Mouse (Mus musculus): ENCODE data around the gene Akr1b7. TPM values are rescaled to one million over a fixed set of nuclear protein-coding genes. Genes with fewer than 3 reads are reported as not detected.

Gene Akr1b7
- polyA plus RNA-seq, 1 experiment, result 3.2 TPM

- Histone ChIP-seq H3K27ac (ENCODE audit: insufficient read depth, low read depth, low read length) (no peak overlapping the region), H3K36me3 (ENCODE audit: control insufficient read depth, insufficient read depth, low read length) (0 out of 2 replicates have a peak, but pooled peaks cover 1% of the 10 kb centered on the region), H3K4me3 (ENCODE audit: insufficient read depth, low read depth, low read length) (no peak overlapping the region), H3K27me3 (replicated peaks; ENCODE audit: control insufficient read depth, insufficient read depth, low read length) (no peaks in the 10 kb centered on the region), H3K4me1 (ENCODE audit: control insufficient read depth, insufficient read depth, low read length) (no peaks in the 10 kb centered on the region)
- no peak for TF ChIP-seq CTCF (conservative IDR thresholded peaks at IDR 0.05; ENCODE audit: insufficient read depth, insufficient read length, low read depth, low read length)
- no peak for TF ChIP-seq POLR2A (IDR thresholded peaks at IDR 0.05; ENCODE audit: low read depth, low read length)
- 58% methylated on average over 8 of the region's 8 CpGs for WGBS
- no peak for DNase-seq
Observed at GRCm38 (mm10) chr6:34383401-34383800, 28.7 kb upstream of the Akr1b7 start.

DNA sequence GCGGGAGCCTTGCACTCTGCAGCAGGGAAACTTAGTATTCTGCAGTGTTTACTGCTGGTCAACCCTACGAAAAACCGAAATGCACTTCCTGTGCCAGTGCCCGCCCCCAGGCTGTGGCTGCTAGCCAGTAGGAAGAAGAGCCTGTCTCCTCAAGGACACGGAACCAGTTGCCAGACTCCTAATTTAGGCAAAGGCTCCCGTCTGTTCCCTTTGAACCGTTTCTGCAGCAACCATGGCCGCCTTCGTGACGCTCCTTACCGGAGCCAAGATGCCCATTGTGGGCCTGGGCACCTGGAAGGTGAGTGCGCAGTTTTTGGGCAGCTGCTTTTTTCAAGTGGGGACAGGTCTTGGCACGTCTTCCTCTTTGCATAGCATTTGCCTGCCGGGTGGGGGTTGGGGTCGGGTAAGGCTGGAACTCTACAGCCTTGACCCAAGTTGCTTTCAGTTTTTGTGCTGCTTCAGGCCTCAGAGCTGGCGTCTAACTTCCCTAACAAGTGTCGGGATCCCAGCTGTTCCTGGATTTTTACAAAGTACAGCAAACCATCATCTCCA, 27.9 kb upstream of the Akr1b7 start, which contains the start of gene Akr1b10:
TSS of gene Akr1b10 (plus strand) at position 109 of the 552 bp plus-strand sequence.
- 1% methylated on average over 17 of the region's 17 CpGs for WGBS
- no peak for TF ChIP-seq POLR2A (IDR thresholded peaks at IDR 0.05; ENCODE audit: low read depth, low read length)
- no peak for TF ChIP-seq CTCF (conservative IDR thresholded peaks at IDR 0.05; ENCODE audit: insufficient read depth, insufficient read length, low read depth, low read length)
- Histone ChIP-seq H3K27ac (ENCODE audit: insufficient read depth, low read depth, low read length) (peak within 1 kb of the TSS; percentile 36), H3K27me3 (replicated peaks; ENCODE audit: control insufficient read depth, insufficient read depth, low read length) (no peaks in the 10 kb centered on the region), H3K4me3 (ENCODE audit: insufficient read depth, low read depth, low read length) (peak within 1 kb of the TSS; percentile 64), H3K36me3 (ENCODE audit: control insufficient read depth, insufficient read depth, low read length) (peaks cover 2% of the 10 kb centered on the region; the same call in 1 of the 2 replicates), H3K4me1 (ENCODE audit: control insufficient read depth, insufficient read depth, low read length) (no peaks in the 10 kb centered on the region)
- DNase-seq, result peak; percentile 93

- peak overlapping the region; percentile 36 for H3K27ac ChIP-seq (ENCODE audit: insufficient read depth, low read depth, low read length)
- peak overlapping the region; percentile 64 for H3K4me3 ChIP-seq (ENCODE audit: insufficient read depth, low read depth, low read length)
Observed at GRCm38 (mm10) chr6:34384701-34385370, 27.3 kb upstream of the Akr1b7 start.

DNA sequence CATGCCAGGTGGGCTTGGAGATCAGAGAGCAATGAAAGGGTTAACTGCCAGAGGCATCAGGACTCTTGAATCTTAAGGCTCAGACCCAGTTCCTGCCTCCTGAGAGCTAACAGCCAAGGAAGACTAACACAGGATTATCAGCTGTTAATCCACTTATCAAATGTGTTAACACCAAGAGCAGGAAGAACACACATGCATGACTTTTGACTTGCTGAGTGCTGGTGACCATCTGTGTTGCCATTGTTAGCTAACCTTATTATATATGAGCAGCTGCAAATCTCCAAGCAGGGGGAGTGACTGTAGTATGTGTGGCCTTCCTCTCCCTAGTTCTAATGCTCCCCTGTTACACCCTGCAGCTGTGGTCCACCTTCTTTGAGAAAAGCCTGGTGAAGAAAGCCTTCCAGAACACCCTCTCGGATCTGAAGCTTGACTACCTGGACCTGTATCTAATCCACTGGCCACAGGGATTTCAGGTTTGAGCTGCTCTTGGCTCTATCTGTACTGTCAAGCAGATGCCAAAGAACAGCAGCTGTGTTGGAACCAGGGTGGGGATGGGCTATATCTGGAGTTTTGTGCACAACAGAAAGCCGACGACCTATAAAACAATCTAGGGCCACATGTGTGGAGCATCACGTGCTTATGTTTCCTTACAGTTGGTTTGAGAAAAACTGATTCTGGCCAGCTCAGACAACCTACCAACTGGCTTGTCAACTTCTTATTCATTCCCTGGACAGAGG, 23.5 kb upstream of the Akr1b7 start:
- Histone ChIP-seq H3K4me1 (ENCODE audit: control insufficient read depth, insufficient read depth, low read length) (no peaks in the 10 kb centered on the region), H3K36me3 (ENCODE audit: control insufficient read depth, insufficient read depth, low read length) (peaks cover 9% of the 10 kb centered on the region), H3K27ac (ENCODE audit: insufficient read depth, low read depth, low read length) (no peak overlapping the region), H3K27me3 (replicated peaks; ENCODE audit: control insufficient read depth, insufficient read depth, low read length) (no peaks in the 10 kb centered on the region), H3K4me3 (ENCODE audit: insufficient read depth, low read depth, low read length) (no peak overlapping the region)
- no peak for DNase-seq
- TF ChIP-seq POLR2A (IDR thresholded peaks at IDR 0.05; ENCODE audit: low read depth, low read length), result no peak
- no peak for TF ChIP-seq CTCF (conservative IDR thresholded peaks at IDR 0.05; ENCODE audit: insufficient read depth, insufficient read length, low read depth, low read length)
- 95% methylated on average over 4 of the region's 4 CpGs for WGBS

More at GRCm38 (mm10) chr6:34384701-34385370, 27.3 kb upstream of the Akr1b7 start:
- no peak for TF ChIP-seq POLR2A (IDR thresholded peaks at IDR 0.05; ENCODE audit: low read depth, low read length)
- DNase-seq, result peak; percentile 80
- H3K27me3 ChIP-seq (replicated peaks; ENCODE audit: control insufficient read depth, insufficient read depth, low read length), result no peaks in the 10 kb centered on the region
- peaks cover 3% of the 10 kb centered on the region for H3K36me3 ChIP-seq (ENCODE audit: control insufficient read depth, insufficient read depth, low read length)
- WGBS, result 4% methylated on average over 13 of the region's 13 CpGs
- no peaks in the 10 kb centered on the region for H3K4me1 ChIP-seq (ENCODE audit: control insufficient read depth, insufficient read depth, low read length)

GRCm38 (mm10) chr6:34395897-34396296, 16.2 kb upstream of the Akr1b7 start:
- 74% methylated on average over 5 of the region's 5 CpGs for WGBS
- H3K27me3 ChIP-seq (replicated peaks; ENCODE audit: control insufficient read depth, insufficient read depth, low read length), result no peaks in the 10 kb centered on the region
- no peak overlapping the region for H3K4me3 ChIP-seq (ENCODE audit: insufficient read depth, low read depth, low read length)
- no peak for TF ChIP-seq POLR2A (IDR thresholded peaks at IDR 0.05; ENCODE audit: low read depth, low read length)
- no peak for TF ChIP-seq CTCF (conservative IDR thresholded peaks at IDR 0.05; ENCODE audit: insufficient read depth, insufficient read length, low read depth, low read length)
- no peak overlapping the region for H3K27ac ChIP-seq (ENCODE audit: insufficient read depth, low read depth, low read length)
- DNase-seq, result no peak
- peaks cover 4% of the 10 kb centered on the region for H3K36me3 ChIP-seq (ENCODE audit: control insufficient read depth, insufficient read depth, low read length)
- no peaks in the 10 kb centered on the region; the same call in 1 of the 2 replicates for H3K4me1 ChIP-seq (ENCODE audit: control insufficient read depth, insufficient read depth, low read length)

DNA sequence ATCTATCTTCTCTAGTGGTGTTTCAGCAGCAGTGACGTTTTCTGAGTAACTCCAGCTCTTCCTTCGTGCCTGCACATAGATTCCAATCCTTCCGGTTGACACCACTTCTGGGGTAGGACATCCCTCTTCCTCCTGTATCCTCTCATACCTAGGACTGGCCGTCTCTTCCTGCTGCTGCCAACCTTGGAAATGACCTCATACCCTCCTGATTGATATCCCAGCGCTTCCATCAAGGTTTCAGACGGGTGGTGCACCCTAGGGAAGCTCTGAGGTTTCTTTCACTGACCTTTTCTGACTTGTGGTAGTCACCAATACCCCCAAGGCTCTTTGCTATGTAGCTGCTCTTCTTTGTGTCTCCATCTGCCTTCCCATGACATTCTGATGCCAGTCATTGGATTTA, 13.7 kb upstream of the Akr1b7 start:
- H3K4me1 ChIP-seq (ENCODE audit: control insufficient read depth, insufficient read depth, low read length), result no peaks in the 10 kb centered on the region; the same call in 1 of the 2 replicates
- no peak for DNase-seq
- peaks cover 3% of the 10 kb centered on the region for H3K36me3 ChIP-seq (ENCODE audit: control insufficient read depth, insufficient read depth, low read length)
- H3K27ac ChIP-seq (ENCODE audit: insufficient read depth, low read depth, low read length), result no peak overlapping the region
- TF ChIP-seq CTCF (conservative IDR thresholded peaks at IDR 0.05; ENCODE audit: insufficient read depth, insufficient read length, low read depth, low read length) (no peak), POLR2A (IDR thresholded peaks at IDR 0.05; ENCODE audit: low read depth, low read length) (no peak)
- WGBS, result 85% methylated on average over 6 of the region's 6 CpGs
- H3K4me3 ChIP-seq (ENCODE audit: insufficient read depth, low read depth, low read length), result no peak overlapping the region
- no peaks in the 10 kb centered on the region for H3K27me3 ChIP-seq (replicated peaks; ENCODE audit: control insufficient read depth, insufficient read depth, low read length)

Data from kidney, adult 2 months (tissue).